Mouse (Mus musculus) heart, adult 2 months (tissue): ENCODE results near the gene Ntrk2.

ENCODE experiments used
- CTCF ChIP-seq: fragments of 200-600 bp; IDR thresholded peaks from 2 replicates; pipeline ENCODE4 v1.8.1; 2022; ENCODE audit warnings: antibody characterized with exemption, mild to moderate bottlenecking, moderate library complexity
- EP300 ChIP-seq: fragments of 200-500 bp; IDR thresholded peaks from 2 replicates; pipeline ENCODE4 v1.6.1; 2011; ENCODE audit warnings: low read depth, low read length, control low read depth; ENCODE audit not compliant: insufficient read depth
- POLR2A ChIP-seq: fragments of 200-500 bp; IDR thresholded peaks from 2 replicates; pipeline ENCODE4 v1.6.1; 2011; ENCODE audit warnings: mild to moderate bottlenecking, low read depth, low read length, control low read depth; ENCODE audit not compliant: insufficient read depth

- TF ChIP-seq POLR2A (no peak), CTCF (no peak), EP300 (no peak)
These were observed 285.9 kb downstream of the Ntrk2 start for GRCm38 (mm10) chr13:59092045-59092857.
